Mouse (Mus musculus) hindbrain, embryonic 13.5 days (tissue): ENCODE measurements around the gene Mfap5. TPM values are rescaled to one million over a fixed set of nuclear protein-coding genes. Genes with fewer than 3 reads are reported as not detected.
"Not testable (repeated sequence)": the region's sequence is repeated elsewhere in the genome, so short reads cannot be mapped to it uniquely, and the experiment has no call there.

Experiments used
- ATAC-seq: fragments of 200-750 bp; cut with Nextera tagmentation; 2 replicates; pipeline ENCODE4 v1.8.0; 2017; ENCODE audit warnings: moderate TSS enrichment; ENCODE audit not compliant: low FRiP score
- H3K27ac ChIP-seq: fragments of 300-500 bp; sonication (generic); 2 replicates; pipeline ENCODE4 v1.5.1; 2015; ENCODE audit warnings: inconsistent platforms, mild to moderate bottlenecking, moderate library complexity
- H3K27me3 ChIP-seq: fragments of 300-500 bp; sonication (generic); 2 replicates; pipeline ENCODE4 v1.6.1; 2015; ENCODE audit warnings: mild to moderate bottlenecking, inconsistent platforms
- H3K36me3 ChIP-seq: fragments of 300-500 bp; sonication (generic); 2 replicates; pipeline ENCODE4 v1.6.1; 2015; ENCODE audit warnings: mild to moderate bottlenecking, inconsistent platforms
- H3K4me1 ChIP-seq: fragments of 300-500 bp; sonication (generic); replicated peaks from 2 replicates; pipeline ENCODE4 v1.6.1; 2015; ENCODE audit warnings: inconsistent platforms
- H3K4me2 ChIP-seq: fragments of 300-500 bp; sonication (generic); 2 replicates; pipeline ENCODE4 v1.6.1; 2015; ENCODE audit warnings: inconsistent platforms, mild to moderate bottlenecking, moderate library complexity
- H3K4me3 ChIP-seq: fragments of 300-500 bp; sonication (generic); 2 replicates; pipeline ENCODE4 v1.5.1; 2015; ENCODE audit warnings: mild to moderate bottlenecking, inconsistent platforms
- H3K9ac ChIP-seq: fragments of 300-500 bp; sonication (generic); 2 replicates; pipeline ENCODE4 v1.6.1; 2015; ENCODE audit warnings: mild to moderate bottlenecking, inconsistent platforms
- H3K9me3 ChIP-seq: fragments of 300-500 bp; sonication (generic); 2 replicates; pipeline ENCODE4 v1.6.1; 2016; ENCODE audit warnings: inconsistent platforms
- WGBS: fragments of 180-500 bp; shearing (Covaris S2); methylation state at CpG from one replicate; pipeline ENCODE4 v1.1.7; 2015; 5-methylcytosine and 5-hydroxymethylcytosine counted together
- polyA plus RNA-seq: library from polyadenylated mRNA; unstranded; fragments of >200 nt; fragmentation: Nextera tagmentation; extraction: Ambion mirVana; gene quantifications from 2 replicates; pipeline ENCODE4 v1.2.1, GENCODE M21; 2015

The Mfap5 gene
- polyA plus RNA-seq, 1 experiment from 2014 or later, result 1.9 TPM

- Histone ChIP-seq H3K36me3 (no peaks in the 10 kb centered on the region), H3K27ac (no peak overlapping the region), H3K9ac (no peak overlapping the region), H3K9me3 (no peaks in the 10 kb centered on the region), H3K27me3 (no peaks in the 10 kb centered on the region), H3K4me2 (no peak overlapping the region), H3K4me3 (no peak overlapping the region), H3K4me1 (0 out of 2 replicates have a peak, but pooled peaks cover 4% of the 10 kb centered on the region)
- no peak for ATAC-seq
- WGBS, result 74% methylated on average over 8 of the region's 8 CpGs
These were observed 65.3 kb downstream of the Mfap5 start for GRCm38 (mm10) chr6:122570695-122571616.

DNA sequence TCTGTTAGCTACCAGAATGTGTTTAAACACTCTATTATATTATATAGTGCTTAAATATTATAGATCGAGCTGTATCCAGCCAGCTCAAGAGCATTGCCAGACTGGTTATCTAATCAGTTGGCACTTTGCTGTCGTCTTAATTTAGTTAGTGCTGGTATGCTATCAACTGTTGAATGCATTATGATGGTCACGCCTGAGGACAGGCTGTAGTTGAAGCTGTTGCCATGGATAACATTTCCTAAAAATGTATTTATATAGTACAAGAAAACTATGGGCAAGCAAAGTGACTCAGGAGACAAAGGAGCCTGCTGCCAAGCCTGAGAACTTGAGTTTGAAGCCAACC is 65.9 kb downstream of the Mfap5 start:
- H3K4me3 ChIP-seq, result no peak overlapping the region
- no peaks in the 10 kb centered on the region for H3K27me3 ChIP-seq
- H3K4me2 ChIP-seq, result no peak overlapping the region
- H3K27ac ChIP-seq, result no peak overlapping the region
- 89% methylated on average over 3 of the region's 3 CpGs for WGBS
- ATAC-seq, result no peak
- 0 out of 2 replicates have a peak, but pooled peaks cover 4% of the 10 kb centered on the region for H3K4me1 ChIP-seq
- no peaks in the 10 kb centered on the region for H3K36me3 ChIP-seq
- H3K9me3 ChIP-seq, result no peaks in the 10 kb centered on the region
- no peak overlapping the region for H3K9ac ChIP-seq

GRCm38 (mm10) chr6:122575037-122575436 is 69.4 kb downstream of the Mfap5 start:
- not testable (repeated sequence) for H3K9me3 ChIP-seq, H3K9ac ChIP-seq, H3K4me2 ChIP-seq, H3K27ac ChIP-seq, ATAC-seq, H3K4me3 ChIP-seq, H3K36me3 ChIP-seq, H3K27me3 ChIP-seq, H3K4me1 ChIP-seq
- WGBS, result 96% methylated on average over 1 of the region's 1 CpGs

DNA sequence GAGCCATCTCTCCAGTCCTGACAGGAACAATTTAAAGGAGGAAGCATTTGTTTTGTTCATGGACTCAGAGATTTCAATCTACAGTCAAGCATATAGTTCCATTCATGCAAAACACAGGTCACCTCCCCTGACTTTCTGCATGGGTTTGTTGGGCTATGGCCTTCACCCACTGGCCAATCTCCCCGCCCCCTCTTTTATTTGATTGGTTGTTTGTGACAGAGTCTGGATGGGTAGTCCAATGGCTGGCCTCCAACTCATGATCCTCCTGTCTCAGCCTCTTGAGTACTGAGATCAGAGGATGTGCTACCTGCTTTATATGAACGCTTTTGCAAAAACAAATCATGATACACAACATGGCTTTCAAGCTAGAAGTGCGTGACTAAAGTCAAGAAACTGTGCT is 71.4 kb downstream of the Mfap5 start:
- H3K4me3 ChIP-seq, result no peak overlapping the region
- 90% methylated on average over 3 of the region's 3 CpGs for WGBS
- H3K36me3 ChIP-seq, result no peaks in the 10 kb centered on the region
- no peak overlapping the region for H3K9ac ChIP-seq
- H3K27me3 ChIP-seq, result no peaks in the 10 kb centered on the region
- H3K27ac ChIP-seq, result no peak overlapping the region
- no peaks in the 10 kb centered on the region for H3K4me1 ChIP-seq
- no peak for ATAC-seq
- no peak overlapping the region for H3K4me2 ChIP-seq
- no peaks in the 10 kb centered on the region for H3K9me3 ChIP-seq

Other genes starting within 250 kb of the Mfap5 start
- 0.69 and 0.76 TPM in 2 replicates for gene Klrg1, start 223.0 kb upstream of the Mfap5 start, polyA plus RNA-seq
- gene M6pr, start 197.1 kb upstream of the Mfap5 start, polyA plus RNA-seq, result 58.2 and 60.1 TPM in 2 replicates
- gene Phc1, start 165.3 kb upstream of the Mfap5 start, polyA plus RNA-seq, result 32.9 and 35.5 TPM in 2 replicates
- 102 and 103 TPM in 2 replicates for gene Rimklb, start 7.1 kb upstream of the Mfap5 start, polyA plus RNA-seq
- gene Aicda, start 48.0 kb downstream of the Mfap5 start, polyA plus RNA-seq, result 0.71 and 1.1 TPM in 2 replicates
- 1.5 and 2.5 TPM in 2 replicates for gene Apobec1, start 96.6 kb downstream of the Mfap5 start, polyA plus RNA-seq
- gene Gdf3, start 104.2 kb downstream of the Mfap5 start, polyA plus RNA-seq, result 0.08 TPM in 1 of 2 replicates, not detected in the other
- gene Dppa3, start 120.6 kb downstream of the Mfap5 start, polyA plus RNA-seq, result not detected in 2 replicates
- gene Nanog, start 201.6 kb downstream of the Mfap5 start, polyA plus RNA-seq, result 0.21 and 0.22 TPM in 2 replicates